Mouse (Mus musculus): ENCODE results near the gene Rpl35a. TPM values are rescaled to one million over a fixed set of nuclear protein-coding genes. Genes with fewer than 3 reads are reported as not detected.

The Rpl35a gene
- total RNA-seq (2014; rRNA removed) (473 and 560 TPM in 2 replicates), polyA plus RNA-seq (2015; fragmentation: Nextera tagmentation; extraction: Ambion mirVana) (486 and 490 TPM in 2 replicates)

DNA sequence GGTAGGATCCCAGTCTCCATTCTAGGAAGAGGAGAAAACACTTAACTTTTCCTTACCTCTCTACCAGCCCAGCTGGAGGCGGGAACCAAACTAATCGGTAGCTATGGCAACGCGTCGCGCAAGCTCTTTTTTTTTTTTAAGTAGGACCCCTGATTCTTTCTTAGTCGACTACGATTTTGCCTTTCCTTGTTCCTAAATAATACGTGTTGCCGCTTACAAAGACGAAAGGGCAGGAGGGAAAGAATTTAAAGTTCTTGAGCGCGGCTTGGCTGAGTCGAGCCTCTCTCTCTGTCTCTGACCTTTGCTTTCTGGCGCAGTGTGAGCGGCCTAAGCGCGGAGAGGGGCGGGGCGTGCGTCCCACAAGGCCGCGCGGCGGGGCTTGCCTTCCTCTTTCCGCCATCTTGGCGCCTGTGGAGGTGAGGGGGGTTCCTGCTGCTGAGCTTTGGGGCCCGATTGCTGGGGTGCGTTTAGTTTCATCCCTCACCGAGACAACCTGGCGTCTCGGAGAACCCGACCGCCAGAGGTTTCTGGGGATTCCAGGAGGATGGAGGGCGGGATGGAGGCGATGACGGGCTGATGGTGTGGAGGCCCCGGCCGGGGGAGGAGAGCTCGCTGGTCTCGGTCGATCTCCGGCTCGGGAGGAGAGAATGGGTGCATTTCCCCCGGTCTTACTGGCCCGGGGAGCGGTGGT lies at the start of gene Rpl35a, which contains the start of gene Iqcg:
TSS of gene Rpl35a (plus strand) at position 359 of the 691 bp plus-strand sequence.
TSS of gene Iqcg (minus strand) at position 124 of the 691 bp plus-strand sequence.
- Histone ChIP-seq H3K4me2 (ENCODE audit: low read depth, low read length) (peak within 1 kb of the TSS; percentile 80), H3K4me1 (ENCODE audit: insufficient read depth, low read length) (0 out of 2 replicates have a peak, but pooled peaks cover 5% of the 10 kb centered on the region), H3K27ac (peak within 1 kb of the TSS; percentile 94), H3K9me3 (ENCODE audit: low read length) (no peaks in the 10 kb centered on the region), H3K9ac (replicated peaks; ENCODE audit: low read length) (peak within 1 kb of the TSS; percentile 93), H3K36me3 (ENCODE audit: insufficient read depth, low read length) (peaks cover 21% of the 10 kb centered on the region; the same call in 1 of the 2 replicates), H3K27me3 (ENCODE audit: insufficient read depth, low read length) (no peaks in the 10 kb centered on the region), H3K4me3 (ENCODE audit: low read length) (peak within 1 kb of the TSS; percentile 92)
- ATAC-seq (peak; percentile 95), DNase-seq (ENCODE audit: low spot score) (peak; percentile 95)
- TF ChIP-seq CTCF (IDR thresholded peaks at IDR 0.05; ENCODE audit: low read depth): no peak
- WGBS: under 1% methylated on average over 47 of the region's 47 CpGs

GRCm38 (mm10) chr16:33006888-33007287 lies 49.4 kb upstream of the Rpl35a start:
- Histone ChIP-seq H3K27me3 (ENCODE audit: insufficient read depth, low read length) (no peaks in the 10 kb centered on the region), H3K4me1 (ENCODE audit: insufficient read depth, low read length) (no peaks in the 10 kb centered on the region), H3K4me2 (ENCODE audit: low read depth, low read length) (no peak overlapping the region), H3K4me3 (ENCODE audit: low read length) (no peak overlapping the region), H3K9me3 (ENCODE audit: low read length) (no peaks in the 10 kb centered on the region), H3K36me3 (ENCODE audit: insufficient read depth, low read length) (peaks cover 23% of the 10 kb centered on the region; the same call in 1 of the 2 replicates), H3K9ac (replicated peaks; ENCODE audit: low read length) (no peak overlapping the region), H3K27ac (no peak overlapping the region)
- 58% methylated on average over 7 of the region's 7 CpGs for WGBS
- no peak for TF ChIP-seq CTCF (IDR thresholded peaks at IDR 0.05; ENCODE audit: low read depth)
- DNase-seq (ENCODE audit: low spot score) (peak; percentile 41), ATAC-seq (peak; percentile 53; the same call in 1 of the 2 replicates)

GRCm38 (mm10) chr16:33007436-33007835 lies 48.8 kb upstream of the Rpl35a start:
- WGBS: 57% methylated on average over 7 of the region's 7 CpGs
- Histone ChIP-seq H3K9me3 (ENCODE audit: low read length) (no peaks in the 10 kb centered on the region), H3K27me3 (ENCODE audit: insufficient read depth, low read length) (no peaks in the 10 kb centered on the region), H3K4me2 (ENCODE audit: low read depth, low read length) (no peak overlapping the region), H3K36me3 (ENCODE audit: insufficient read depth, low read length) (peaks cover 26% of the 10 kb centered on the region; the same call in 1 of the 2 replicates), H3K4me1 (ENCODE audit: insufficient read depth, low read length) (no peaks in the 10 kb centered on the region), H3K27ac (no peak overlapping the region), H3K9ac (replicated peaks; ENCODE audit: low read length) (no peak overlapping the region), H3K4me3 (ENCODE audit: low read length) (no peak overlapping the region)
- ATAC-seq: no peak
- no peak for TF ChIP-seq CTCF (IDR thresholded peaks at IDR 0.05; ENCODE audit: low read depth)
- peak; percentile 5 for DNase-seq (ENCODE audit: low spot score)

GRCm38 (mm10) chr16:33010166-33010565 lies 46.1 kb upstream of the Rpl35a start:
- Histone ChIP-seq H3K4me2 (ENCODE audit: low read depth, low read length) (no peak overlapping the region), H3K27me3 (ENCODE audit: insufficient read depth, low read length) (no peaks in the 10 kb centered on the region), H3K4me3 (ENCODE audit: low read length) (no peak overlapping the region), H3K9me3 (ENCODE audit: low read length) (no peaks in the 10 kb centered on the region), H3K9ac (replicated peaks; ENCODE audit: low read length) (no peak overlapping the region), H3K4me1 (ENCODE audit: insufficient read depth, low read length) (no peaks in the 10 kb centered on the region), H3K27ac (no peak overlapping the region), H3K36me3 (ENCODE audit: insufficient read depth, low read length) (peaks cover 44% of the 10 kb centered on the region; the same call in 1 of the 2 replicates)
- ATAC-seq: peak; percentile 71; the same call in 1 of the 2 replicates
- no peak for TF ChIP-seq CTCF (IDR thresholded peaks at IDR 0.05; ENCODE audit: low read depth)
- peak; percentile 4 for DNase-seq (ENCODE audit: low spot score)
- 82% methylated on average over 6 of the region's 6 CpGs for WGBS

DNA sequence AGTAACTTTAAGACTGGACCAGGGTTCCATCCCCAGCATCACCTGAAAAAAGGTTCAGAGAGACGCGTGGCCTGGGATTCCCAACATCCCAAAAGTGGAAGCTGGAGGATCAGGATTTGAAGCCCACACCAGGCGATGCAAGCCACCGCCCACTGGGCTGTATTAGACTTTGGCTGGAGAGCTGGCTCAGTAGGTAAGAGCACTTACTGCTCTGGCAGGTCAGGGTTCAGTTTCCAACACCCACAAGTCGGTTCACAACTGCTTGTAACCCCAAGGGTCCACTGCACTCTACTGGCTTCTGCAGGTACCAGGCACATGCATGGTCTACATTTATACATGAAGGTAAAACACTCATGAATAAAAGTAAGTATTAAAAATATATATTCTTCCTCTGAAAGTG lies 42.5 kb upstream of the Rpl35a start:
- WGBS: 92% methylated on average over 5 of the region's 5 CpGs
- H3K4me1 ChIP-seq (ENCODE audit: insufficient read depth, low read length): no peaks in the 10 kb centered on the region
- no peaks in the 10 kb centered on the region for H3K9me3 ChIP-seq (ENCODE audit: low read length)
- peaks cover 40% of the 10 kb centered on the region; the same call in 1 of the 2 replicates for H3K36me3 ChIP-seq (ENCODE audit: insufficient read depth, low read length)
- no peak overlapping the region for H3K4me2 ChIP-seq (ENCODE audit: low read depth, low read length)
- H3K9ac ChIP-seq (replicated peaks; ENCODE audit: low read length): no peak overlapping the region
- H3K27ac ChIP-seq: no peak overlapping the region
- no peak overlapping the region for H3K4me3 ChIP-seq (ENCODE audit: low read length)
- ATAC-seq (no peak), DNase-seq (ENCODE audit: low spot score) (no peak)
- TF ChIP-seq CTCF (IDR thresholded peaks at IDR 0.05; ENCODE audit: low read depth): no peak
- H3K27me3 ChIP-seq (ENCODE audit: insufficient read depth, low read length): no peaks in the 10 kb centered on the region

DNA sequence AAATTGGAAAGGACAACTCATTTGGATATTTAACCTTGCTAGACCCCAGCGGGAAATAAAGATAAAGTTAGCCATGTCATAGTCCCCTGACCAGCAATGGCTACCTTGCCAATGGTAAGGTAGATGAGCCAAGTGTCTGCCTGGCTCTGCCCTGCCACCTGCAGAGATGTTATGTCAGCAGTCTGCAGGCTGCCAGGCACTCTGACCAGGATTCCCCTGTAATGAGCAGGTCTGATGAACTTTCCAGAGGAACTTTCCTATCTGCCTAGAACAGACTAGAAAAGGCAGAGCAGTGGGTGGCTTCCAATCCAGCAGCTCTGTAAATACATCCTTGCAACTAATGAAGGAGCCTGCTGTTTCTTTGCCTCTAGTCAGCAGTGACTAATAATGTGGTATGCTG lies 41.3 kb upstream of the Rpl35a start:
- no peak for DNase-seq (ENCODE audit: low spot score)
- Histone ChIP-seq H3K36me3 (ENCODE audit: insufficient read depth, low read length) (peaks cover 31% of the 10 kb centered on the region; the same call in 1 of the 2 replicates), H3K4me2 (ENCODE audit: low read depth, low read length) (no peak overlapping the region), H3K9ac (replicated peaks; ENCODE audit: low read length) (no peak overlapping the region), H3K4me1 (ENCODE audit: insufficient read depth, low read length) (no peaks in the 10 kb centered on the region), H3K27ac (no peak overlapping the region), H3K9me3 (ENCODE audit: low read length) (no peaks in the 10 kb centered on the region), H3K4me3 (ENCODE audit: low read length) (no peak overlapping the region), H3K27me3 (ENCODE audit: insufficient read depth, low read length) (no peaks in the 10 kb centered on the region)
- WGBS: 87% methylated on average over 1 of the region's 1 CpGs
- ATAC-seq: no peak
- no peak for TF ChIP-seq CTCF (IDR thresholded peaks at IDR 0.05; ENCODE audit: low read depth)
